ENCODE assay signal across 11 mouse cellular contexts in the genomic region with DNA sequence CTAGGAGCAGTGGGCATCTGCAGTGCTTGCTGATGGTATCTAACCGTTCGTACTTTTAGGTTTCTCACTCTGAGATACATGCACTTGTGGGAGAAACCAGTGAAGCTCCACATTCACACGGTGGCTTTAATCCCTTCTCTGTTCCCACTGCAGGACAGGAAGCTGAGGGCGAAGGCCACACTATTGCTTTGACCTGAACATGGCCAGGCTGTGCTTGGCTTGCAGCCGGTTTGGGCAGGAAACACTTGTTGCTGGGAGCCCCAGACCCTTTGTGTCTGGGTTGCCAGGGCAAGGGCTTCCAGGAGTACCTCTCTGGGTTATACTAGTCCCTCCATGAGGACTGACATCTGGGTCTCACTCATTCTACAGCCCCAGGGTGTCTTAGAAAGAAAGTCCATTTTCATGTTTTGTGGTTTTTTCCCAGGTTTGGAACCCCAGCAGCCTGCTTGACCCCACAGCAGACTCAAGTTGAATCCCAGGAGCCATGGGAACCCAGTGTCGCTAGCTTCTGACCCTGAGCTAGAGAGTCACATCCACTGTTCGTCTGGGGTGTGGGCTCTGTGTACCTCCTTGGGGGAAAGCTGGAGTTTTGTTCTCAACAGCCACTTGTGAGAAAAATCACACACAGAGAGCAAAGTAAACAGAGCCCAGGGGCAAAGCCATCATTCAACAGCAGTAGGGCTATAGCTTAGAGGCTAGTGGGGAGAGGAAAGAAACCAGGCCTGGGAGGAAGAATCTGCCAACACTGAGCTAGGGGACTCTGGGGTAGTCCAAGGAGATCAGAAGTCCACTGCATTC. TPM values are rescaled to one million over a fixed set of nuclear protein-coding genes. Genes with fewer than 3 reads are reported as not detected.
DNase-seq lines count a peak whose midpoint lies in the region; ATAC-seq lines count a peak whose summit lies in the region.
"Had no signal": no experiment of that assay in that cellular context is flagged by ENCODE, and none has a peak within 500 bp of the region (broad histone marks: within the 10 kb centered on the region; RNA-seq: fewer than 3 reads in every experiment).

No protein-coding gene starts in this region.

- H3K4me1 ChIP-seq in megakaryocyte, embryonic 14.5 days: peaks cover 95% of the 10 kb centered on the region
- H3K4me1 ChIP-seq in kidney, embryonic 15.5 days: peaks cover 31% of the 10 kb centered on the region

- H3K4me3 ChIP-seq in megakaryocyte, embryonic 14.5 days (replicated peaks): peak overlapping the region; percentile 44
- no peak overlapping the region for H3K4me3 ChIP-seq in kidney, embryonic 15.5 days (replicated peaks)
- H3K4me3 ChIP-seq: embryonic facial prominence, embryonic 13.5 days; neural tube, embryonic 13.5 days had no signal

- peaks cover 8% of the 10 kb centered on the region for H3K9me3 ChIP-seq in megakaryocyte, embryonic 14.5 days
- no peaks in the 10 kb centered on the region for H3K9me3 ChIP-seq in kidney, embryonic 15.5 days (replicated peaks)
- H3K9me3 ChIP-seq: embryonic facial prominence, embryonic 13.5 days; neural tube, embryonic 13.5 days had no signal

- H3K36me3 ChIP-seq in megakaryocyte, embryonic 14.5 days (replicated peaks; ENCODE audit: low read length): peaks cover 24% of the 10 kb centered on the region
- no peaks in the 10 kb centered on the region for H3K36me3 ChIP-seq in kidney, embryonic 15.5 days
- H3K36me3 ChIP-seq: embryonic facial prominence, embryonic 13.5 days; neural tube, embryonic 13.5 days had no signal

- H3K27ac ChIP-seq in kidney, embryonic 15.5 days: 0 out of 2 replicates have a peak overlapping the region, but pooled peaks have one; percentile 18
- H3K27ac ChIP-seq: embryonic facial prominence, embryonic 13.5 days; neural tube, embryonic 13.5 days had no signal

- no peak overlapping the region for H3K9ac ChIP-seq in kidney, embryonic 15.5 days
- H3K9ac ChIP-seq: embryonic facial prominence, embryonic 13.5 days; neural tube, embryonic 13.5 days had no signal

- no peaks in the 10 kb centered on the region for H3K27me3 ChIP-seq in megakaryocyte, embryonic 14.5 days (replicated peaks)
- H3K27me3 ChIP-seq in kidney, embryonic 15.5 days: no peaks in the 10 kb centered on the region
- H3K27me3 ChIP-seq: embryonic facial prominence, embryonic 13.5 days; neural tube, embryonic 13.5 days had no signal

- DNase-seq in adrenal gland, adult (ENCODE audit: inconsistent age in 2 of 2, low spot score in 1 of 2): peak; percentile 31 to 55
- DNase-seq in adrenal gland, adult 18-20 months (ENCODE audit: low spot score in 2 of 2): no peak
- DNase-seq in lung, postnatal 36 days: peak; percentile 76
- DNase-seq in c-Kit-positive CD71-positive TER-119-positive erythroid progenitor cells, embryonic 14.5 days (ENCODE audit: low spot score): no peak
- no peak for DNase-seq in left cerebral cortex, adult 8-10 months (ENCODE audit: low spot score in 2 of 2)
- DNase-seq: layer of hippocampus, postnatal 36 days had no signal

- WGBS in kidney, embryonic 15.5 days: 39% methylated on average over 7 of the region's 7 CpGs

- H3K4me2 ChIP-seq in kidney, embryonic 15.5 days: no peak overlapping the region
- H3K4me2 ChIP-seq: embryonic facial prominence, embryonic 13.5 days; neural tube, embryonic 13.5 days had no signal

- ATAC-seq in megakaryocyte, adult 5-6 weeks (ENCODE audit: poor library complexity, severe bottlenecking): no peak
- ATAC-seq in kidney, embryonic 15.5 days (replicated peaks; ENCODE audit: low FRiP score): no peak

RNA-seq across cellular contexts. Expression of gene Atp2a3, which starts 15.8 kb away (rescaled TPM):
- 10 to 100 TPM in 1 of 2 experiments, 1 to 10 TPM in 1; 8.6 to 10.2 TPM for total RNA-seq in adrenal gland, adult 18-20 months (2021)
- 354 and 444 TPM in 2 replicates for polyA plus RNA-seq in megakaryocyte, embryonic 14.5 days (2012; ENCODE audit: insufficient read depth, low replicate concordance)
- 83.5 and 92.8 TPM in 2 replicates for total RNA-seq in megakaryocyte, adult 5-6 weeks (2015)
- total RNA-seq in megakaryocyte, adult 5-6 weeks (2017): 79.8 and 123 TPM in 2 replicates
- 4.2 and 5.7 TPM in 2 replicates for polyA plus RNA-seq in kidney, embryonic 15.5 days (2015; fragmentation: Nextera tagmentation; extraction: Ambion mirVana)
- 1 to 10 TPM; 6.5 to 8.0 (median 7.1) TPM for total RNA-seq in left cerebral cortex, adult 8-10 months (2022)

RNA-seq across cellular contexts. Expression of gene P2rx1, which starts 53.7 kb away (rescaled TPM):
- under 1 TPM; 0.56 to 0.83 TPM for total RNA-seq in adrenal gland, adult 18-20 months (2021)
- polyA plus RNA-seq in megakaryocyte, embryonic 14.5 days (2012; ENCODE audit: insufficient read depth, low replicate concordance): 400 TPM in 2 replicates
- 15.8 and 16.4 TPM in 2 replicates for total RNA-seq in megakaryocyte, adult 5-6 weeks (2015)
- 9.8 and 10.4 TPM in 2 replicates for total RNA-seq in megakaryocyte, adult 5-6 weeks (2017)
- polyA plus RNA-seq in kidney, embryonic 15.5 days (2015; fragmentation: Nextera tagmentation; extraction: Ambion mirVana): 1.6 and 1.7 TPM in 2 replicates
- total RNA-seq in left cerebral cortex, adult 8-10 months (2022): under 1 TPM; 0.21 to 0.89 (median 0.41) TPM

Comparison
In these comparisons a context has a peak if more than half of its experiments do, and no peak if none do; other contexts are left out.
1. DNase-seq: peak in adrenal gland, adult (2 of 2) and lung, postnatal 36 days (single experiment); none in adrenal gland, adult 18-20 months (0 of 2), c-Kit-positive CD71-positive TER-119-positive erythroid progenitor cells, embryonic 14.5 days (single experiment) and left cerebral cortex, adult 8-10 months (0 of 2).
2. RNA of gene Atp2a3, which starts 15.8 kb away (total RNA-seq): 79.8 to 123 TPM in megakaryocyte, adult 5-6 weeks; 8.6 to 10.2 TPM in adrenal gland, adult 18-20 months and 6.5 to 8.0 TPM in left cerebral cortex, adult 8-10 months; every median in the first group is over 4 times any median in the second.
3. RNA of gene P2rx1, which starts 53.7 kb away (total RNA-seq): 9.8 to 16.4 TPM in megakaryocyte, adult 5-6 weeks; 0.56 to 0.83 TPM in adrenal gland, adult 18-20 months and 0.21 to 0.89 TPM in left cerebral cortex, adult 8-10 months; every median in the first group is over 4 times any median in the second.